In genomic region chr11:118091002-118091670, GRCm38 (mm10) we compare ENCODE assay signal across 11 mouse cellular contexts. TPM values are rescaled to one million over a fixed set of nuclear protein-coding genes. Genes with fewer than 3 reads are reported as not detected.
A peak's percentile ranks its signal among the peaks of the same experiment; 100 is the strongest.
DNase-seq lines count a peak whose midpoint lies in the region; ATAC-seq and TF ChIP-seq lines count a peak whose summit lies in the region.
"Had no signal": no experiment of that assay in that cellular context is flagged by ENCODE, and none has a peak within 500 bp of the region (broad histone marks: within the 10 kb centered on the region; RNA-seq: fewer than 3 reads in every experiment).

No protein-coding gene starts in this region.

- no peak overlapping the region for H3K27ac ChIP-seq in forebrain, postnatal 0 days (ENCODE audit: low read depth, low read length)
- no peak overlapping the region for H3K27ac ChIP-seq in forebrain, embryonic 16.5 days (ENCODE audit: low read length)
- H3K27ac ChIP-seq in midbrain, postnatal 0 days (ENCODE audit: low read depth, low read length) = no peak overlapping the region
- no peak overlapping the region for H3K27ac ChIP-seq in midbrain, embryonic 15.5 days
- no peak overlapping the region for H3K27ac ChIP-seq in bone marrow macrophage, adult 2 months (ENCODE audit: insufficient read depth, low read depth, low read length)
- H3K27ac ChIP-seq: forebrain, embryonic 12.5 days had no signal

- no peak for ATAC-seq in forebrain, postnatal 0 days
- no peak for ATAC-seq in forebrain, embryonic 16.5 days
- no peak for ATAC-seq in midbrain, postnatal 0 days (ENCODE audit: low FRiP score)
- no peak for ATAC-seq in midbrain, embryonic 15.5 days (replicated peaks)

- H3K9me3 ChIP-seq in forebrain, postnatal 0 days (ENCODE audit: low read length) = no peaks in the 10 kb centered on the region
- peaks cover 3% of the 10 kb centered on the region; the same call in 1 of the 2 replicates for H3K9me3 ChIP-seq in forebrain, embryonic 16.5 days (ENCODE audit: control insufficient read depth, low read length)
- H3K9me3 ChIP-seq in midbrain, postnatal 0 days (ENCODE audit: low read length) = no peaks in the 10 kb centered on the region
- H3K9me3 ChIP-seq in midbrain, embryonic 15.5 days = no peaks in the 10 kb centered on the region

- WGBS in forebrain, postnatal 0 days = 88% methylated on average over 23 of the region's 23 CpGs
- WGBS in forebrain, embryonic 16.5 days = 87% methylated on average over 23 of the region's 23 CpGs
- WGBS in midbrain, postnatal 0 days = 86% methylated on average over 23 of the region's 23 CpGs
- 87% methylated on average over 23 of the region's 23 CpGs for WGBS in midbrain, embryonic 15.5 days

- peak; percentile 29 for DNase-seq in forebrain, postnatal 0 days
- no peak for DNase-seq in midbrain, postnatal 0 days (ENCODE audit: low spot score)
- DNase-seq in retina, embryonic 14.5 days (ENCODE audit: low spot score) = peak; percentile 33
- DNase-seq in adrenal gland, adult 8-10 months = no peak
- no peak for DNase-seq in adrenal gland, postnatal 14 days
- DNase-seq: cerebellum, adult 18-20 months; heart, postnatal 14 days had no signal

- H3K4me3 ChIP-seq in forebrain, postnatal 0 days (ENCODE audit: low read depth, low read length) = no peak overlapping the region
- H3K4me3 ChIP-seq in forebrain, embryonic 16.5 days (replicated peaks; ENCODE audit: low read length) = no peak overlapping the region
- H3K4me3 ChIP-seq in midbrain, postnatal 0 days (ENCODE audit: low read depth, low read length) = no peak overlapping the region
- H3K4me3 ChIP-seq in midbrain, embryonic 15.5 days = no peak overlapping the region
- H3K4me3 ChIP-seq in bone marrow macrophage, adult 2 months (ENCODE audit: insufficient read depth, low read length) = no peak overlapping the region
- H3K4me3 ChIP-seq: forebrain, embryonic 12.5 days had no signal

- no peak for TF ChIP-seq POLR2A in bone marrow macrophage, adult 2 months (IDR thresholded peaks at IDR 0.05; ENCODE audit: borderline replicate concordance, low read depth, low read length)

- no peak overlapping the region for H3K9ac ChIP-seq in forebrain, postnatal 0 days
- H3K9ac ChIP-seq in forebrain, embryonic 16.5 days (replicated peaks; ENCODE audit: low read depth, low read length) = no peak overlapping the region
- no peak overlapping the region for H3K9ac ChIP-seq in midbrain, postnatal 0 days (replicated peaks; ENCODE audit: low read length, poor library complexity, severe bottlenecking)
- no peak overlapping the region for H3K9ac ChIP-seq in midbrain, embryonic 15.5 days
- H3K9ac ChIP-seq: forebrain, embryonic 12.5 days had no signal

- no peaks in the 10 kb centered on the region for H3K36me3 ChIP-seq in forebrain, postnatal 0 days (ENCODE audit: insufficient read depth)
- H3K36me3 ChIP-seq in forebrain, embryonic 16.5 days (ENCODE audit: control insufficient read depth, insufficient read depth) = no peaks in the 10 kb centered on the region
- no peaks in the 10 kb centered on the region for H3K36me3 ChIP-seq in midbrain, postnatal 0 days (ENCODE audit: insufficient read depth, low read length)
- H3K36me3 ChIP-seq in midbrain, embryonic 15.5 days (replicated peaks) = no peaks in the 10 kb centered on the region
- H3K36me3 ChIP-seq: forebrain, embryonic 12.5 days had no signal

- H3K4me1 ChIP-seq in forebrain, postnatal 0 days (ENCODE audit: insufficient read depth) = no peaks in the 10 kb centered on the region
- H3K4me1 ChIP-seq in forebrain, embryonic 16.5 days (replicated peaks; ENCODE audit: control insufficient read depth, insufficient read depth, low read length) = no peaks in the 10 kb centered on the region
- H3K4me1 ChIP-seq in midbrain, postnatal 0 days (ENCODE audit: insufficient read depth, low read length) = no peaks in the 10 kb centered on the region
- no peaks in the 10 kb centered on the region for H3K4me1 ChIP-seq in midbrain, embryonic 15.5 days
- peaks cover 7% of the 10 kb centered on the region for H3K4me1 ChIP-seq in bone marrow macrophage, adult 2 months (ENCODE audit: control insufficient read depth, insufficient read depth, low read length)
- H3K4me1 ChIP-seq: forebrain, embryonic 12.5 days had no signal

- no peak overlapping the region for H3K4me2 ChIP-seq in forebrain, postnatal 0 days (ENCODE audit: low read depth)
- no peak overlapping the region for H3K4me2 ChIP-seq in forebrain, embryonic 16.5 days (ENCODE audit: low read length)
- no peak overlapping the region for H3K4me2 ChIP-seq in midbrain, postnatal 0 days (ENCODE audit: low read depth, low read length, poor library complexity, severe bottlenecking)
- H3K4me2 ChIP-seq in midbrain, embryonic 15.5 days = no peak overlapping the region
- H3K4me2 ChIP-seq: forebrain, embryonic 12.5 days had no signal

- TF ChIP-seq CTCF in forebrain, postnatal 0 days (IDR thresholded peaks at IDR 0.05; ENCODE audit: low read depth) = peak; percentile 68
- peak; percentile 68 for TF ChIP-seq CTCF in midbrain, postnatal 0 days (IDR thresholded peaks at IDR 0.05)
- TF ChIP-seq CTCF in bone marrow macrophage, adult 2 months (IDR thresholded peaks at IDR 0.05; ENCODE audit: low read depth, low read length) = peak; percentile 51; the same call in 1 of the 2 replicates

- H3K27me3 ChIP-seq in forebrain, postnatal 0 days (ENCODE audit: insufficient read depth, low read length) = no peaks in the 10 kb centered on the region
- H3K27me3 ChIP-seq in forebrain, embryonic 16.5 days (replicated peaks; ENCODE audit: control insufficient read depth, insufficient read depth, low read length) = no peaks in the 10 kb centered on the region
- H3K27me3 ChIP-seq in midbrain, postnatal 0 days (ENCODE audit: insufficient read depth, low read length) = no peaks in the 10 kb centered on the region
- H3K27me3 ChIP-seq in midbrain, embryonic 15.5 days (replicated peaks) = no peaks in the 10 kb centered on the region
- H3K27me3 ChIP-seq: forebrain, embryonic 12.5 days had no signal

RNA-seq across cellular contexts. Expression of gene Dnah17, which starts 39.3 kb away (rescaled TPM):
- total RNA-seq in forebrain, postnatal 0 days (2014; rRNA removed) = 0.23 and 0.62 TPM in 2 replicates
- 0.03 and 0.17 TPM in 2 replicates for polyA plus RNA-seq in forebrain, postnatal 0 days (2015; fragmentation: Nextera tagmentation; extraction: Ambion mirVana)
- polyA plus RNA-seq in forebrain, embryonic 16.5 days (2015; fragmentation: Nextera tagmentation; extraction: Ambion mirVana) = 0.22 and 0.37 TPM in 2 replicates
- 0.05 TPM in 2 replicates for total RNA-seq in midbrain, postnatal 0 days (2014; rRNA removed)
- polyA plus RNA-seq in midbrain, postnatal 0 days (2015; fragmentation: Nextera tagmentation; extraction: Ambion mirVana) = 0.15 and 0.20 TPM in 2 replicates
- polyA plus RNA-seq in midbrain, embryonic 15.5 days (2015; fragmentation: Nextera tagmentation; extraction: Ambion mirVana) = 0.23 and 0.34 TPM in 2 replicates
- 0.29 and 0.41 TPM in 2 replicates for polyA plus RNA-seq in bone marrow macrophage, adult 2 months (2012; ENCODE audit: insufficient read depth, insufficient read length, missing spikeins)
- total RNA-seq in adrenal gland, adult 8-10 months (2022) = under 1 TPM in 3 of 4 experiments, not detected in 1; 0.03 to 0.12 (median 0.03) TPM
- total RNA-seq in adrenal gland, postnatal 14 days (2021) = 0.08 and 0.15 TPM in 2 replicates

Comparison
In these comparisons a context has a peak if more than half of its experiments do, and no peak if none do; other contexts are left out.
1. DNase-seq: peak in forebrain, postnatal 0 days (single experiment) and retina, embryonic 14.5 days (single experiment); none in midbrain, postnatal 0 days (single experiment), adrenal gland, adult 8-10 months (single experiment) and adrenal gland, postnatal 14 days (single experiment).
2. Peak in every context shown above with its lines, with median percentiles within 50 percentile points of each other: CTCF ChIP-seq.